Mouse (Mus musculus) frontal cortex, postnatal 36 days (tissue): ENCODE measurements around the gene Zfp367.

Experiments
- DNase-seq, 2 experiments: peaks; one replicate each; pipeline ENCODE4 v3.0.0; 2022; ENCODE audit warnings: low spot score in 2 of 2

Gene Zfp367

DNA sequence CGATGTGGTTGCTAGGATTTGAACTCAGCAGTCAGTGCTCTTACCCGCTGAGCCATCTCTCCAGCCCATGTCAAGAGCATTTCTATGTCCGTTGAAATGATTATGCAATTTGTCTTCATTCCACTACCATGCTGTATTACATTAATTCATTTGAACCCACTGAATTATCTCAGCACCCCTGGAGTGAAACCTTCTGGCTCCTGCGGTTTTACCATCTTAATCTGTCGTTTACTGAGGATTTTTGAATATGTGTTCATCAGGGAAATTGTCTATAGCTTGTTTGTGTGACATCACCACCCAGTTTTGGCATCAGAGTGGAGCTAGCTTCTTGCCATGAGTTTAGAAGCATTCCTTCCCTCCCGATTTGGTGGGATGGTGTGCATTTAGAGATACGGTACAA, 62.0 kb downstream of the Zfp367 start:
- DNase-seq, result no peak

DNA sequence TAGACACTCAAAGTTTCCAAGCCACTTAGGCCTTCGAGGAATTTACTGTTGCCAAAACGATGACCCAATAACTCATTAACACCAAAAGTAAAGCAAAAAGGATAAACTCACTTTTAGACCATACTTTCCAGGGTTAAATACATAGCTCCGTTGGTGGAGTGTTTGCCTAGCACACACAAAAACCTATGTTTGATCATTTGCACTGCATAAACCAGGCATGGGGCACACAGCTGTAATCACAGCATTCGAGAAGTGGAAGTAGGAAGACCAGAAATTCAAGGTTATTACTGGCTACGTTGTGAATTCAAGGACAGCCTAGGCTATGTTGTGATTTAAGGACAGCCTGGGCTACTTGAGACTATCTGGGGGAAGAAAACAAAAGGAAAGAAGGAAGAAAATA, 62.7 kb downstream of the Zfp367 start:
- DNase-seq, result no peak

DNA sequence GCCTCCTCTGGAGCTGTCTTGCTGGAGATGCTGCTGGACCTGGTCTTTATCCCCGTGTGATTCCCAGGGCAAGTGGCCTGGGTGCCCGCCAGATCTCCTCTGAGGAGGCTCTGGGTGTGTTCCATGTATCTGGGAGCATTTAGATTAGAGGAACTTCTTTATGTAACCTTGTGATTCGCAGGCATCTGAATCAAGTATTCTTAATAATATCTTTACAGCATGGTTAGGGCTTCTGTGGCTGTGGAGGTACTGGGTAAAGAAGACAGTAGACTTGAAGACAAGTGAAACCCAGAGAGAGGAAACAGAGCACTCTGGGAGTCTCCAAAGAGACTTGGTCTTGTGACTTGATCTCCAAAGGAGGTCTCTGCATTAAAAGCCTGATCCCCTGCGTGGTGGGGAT, 63.9 kb downstream of the Zfp367 start, which contains the start of gene Hsd17b3:
Gene Hsd17b3 (minus strand): TSS at position 101 of the 400 bp plus-strand sequence.
- DNase-seq, result no peak

GRCm38 (mm10) chr13:64088057-64088456, 64.9 kb downstream of the Zfp367 start:
- DNase-seq, result no peak

DNA sequence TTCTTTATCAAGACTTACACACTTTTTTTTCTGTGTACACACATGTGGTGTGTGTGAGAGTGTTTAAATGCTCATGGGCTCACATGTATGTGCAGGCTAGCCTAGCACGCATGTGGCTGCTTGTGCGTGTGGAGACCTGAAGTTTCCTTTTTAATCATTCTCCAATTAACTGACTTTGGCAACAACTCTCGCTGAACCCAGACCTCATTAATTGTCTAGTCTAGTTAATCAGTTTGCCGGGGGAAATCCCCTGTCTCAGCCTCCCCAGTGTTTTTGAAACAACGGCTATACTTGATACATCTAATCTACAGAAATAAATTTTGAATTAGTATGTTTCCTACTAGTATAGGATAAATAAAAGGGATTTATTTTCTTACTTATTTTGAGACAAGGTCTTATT, 67.0 kb downstream of the Zfp367 start:
- DNase-seq, result no peak

- DNase-seq, result no peak
Measured at GRCm38 (mm10) chr13:64083331-64083730, 69.7 kb downstream of the Zfp367 start.
